Mouse (Mus musculus) MEL (cell line): ENCODE results near the gene Gm17402. TPM values are rescaled to one million over a fixed set of nuclear protein-coding genes. Genes with fewer than 3 reads are reported as not detected.

Experiments used
- DNase-seq: peaks from one replicate; pipeline ENCODE4 v3.0.0; 2011; ENCODE audit warnings: low read depth, low spot score
- H3K27ac ChIP-seq: 2 replicates; pipeline ENCODE4 v1.5.1; 2012; ENCODE audit warnings: low read depth, mild to moderate bottlenecking, control low read depth, low read length, moderate library complexity; ENCODE audit not compliant: control insufficient read depth
- H3K27me3 ChIP-seq, 2 experiments: fragments of 150-350 bp in 1 of 2; sonication (generic) in 1 of 2; 2 replicates each; pipeline ENCODE4 v1.6.1; 2012; ENCODE audit warnings: low read length in 2 of 2, mild to moderate bottlenecking in 2 of 2, improper control_type of control experiment in 1 of 2, moderate library complexity in 1 of 2; ENCODE audit not compliant: insufficient read depth in 2 of 2, control insufficient read depth in 1 of 2
- H3K36me3 ChIP-seq, 2 experiments: 2 replicates each; pipeline ENCODE4 v1.6.1; 2012 to 2014; ENCODE audit warnings: low read length in 2 of 2, improper control_type of control experiment in 1 of 2, inconsistent platforms in 1 of 2, mild to moderate bottlenecking in 1 of 2; ENCODE audit not compliant: insufficient read depth in 2 of 2, control insufficient read depth in 1 of 2
- H3K4me1 ChIP-seq, 2 experiments: fragments of 150-350 bp in 1 of 2; sonication (generic) in 1 of 2; 2 replicates each; pipeline ENCODE4 v1.6.1; 2012; ENCODE audit warnings: low read length in 2 of 2, improper control_type of control experiment in 1 of 2, mild to moderate bottlenecking in 1 of 2; ENCODE audit not compliant: insufficient read depth in 2 of 2, control insufficient read depth in 1 of 2
- H3K4me3 ChIP-seq, 2 experiments: fragments of 150-350 bp in 1 of 2; sonication (generic) in 1 of 2; 2 replicates each; pipeline ENCODE4 v1.5.1; 2012; ENCODE audit warnings: low read depth in 2 of 2, low read length in 2 of 2, mild to moderate bottlenecking in 2 of 2, moderate library complexity in 2 of 2, control low read depth in 1 of 2, improper control_type of control experiment in 1 of 2; ENCODE audit not compliant: control insufficient read depth in 1 of 2, insufficient read depth in 1 of 2
- H3K79me2 ChIP-seq: 2 replicates; pipeline ENCODE4 v1.6.1; 2012; ENCODE audit warnings: mild to moderate bottlenecking, low read length, moderate library complexity; ENCODE audit not compliant: control insufficient read depth, poor library complexity, insufficient read depth
- H3K9ac ChIP-seq: 2 replicates; pipeline ENCODE4 v1.6.1; 2012; ENCODE audit warnings: low read depth, mild to moderate bottlenecking, control low read depth, low read length, moderate library complexity; ENCODE audit not compliant: control insufficient read depth, poor library complexity, severe bottlenecking
- H3K9me3 ChIP-seq: fragments of 150-350 bp; sonication (generic); replicated peaks from 2 replicates; pipeline ENCODE4 v1.6.1; 2012; ENCODE audit warnings: mild to moderate bottlenecking, low read length, improper control_type of control experiment, moderate library complexity; ENCODE audit not compliant: insufficient read depth
- CHD2 ChIP-seq: IDR thresholded peaks from 2 replicates; pipeline ENCODE4 v1.6.1; 2011; ENCODE audit warnings: low read length, improper control_type of control experiment
- E2F4 ChIP-seq: IDR thresholded peaks from 2 replicates; pipeline ENCODE4 v1.6.1; 2011; ENCODE audit warnings: low read depth, low read length, improper control_type of control experiment, borderline replicate concordance
- EP300 ChIP-seq, 2 experiments: IDR thresholded peaks; 2 replicates each; pipeline ENCODE4 v1.6.1; 2011; ENCODE audit warnings: improper control_type of control experiment in 2 of 2, low read length in 2 of 2, low read depth in 1 of 2, mild to moderate bottlenecking in 1 of 2
- ETS1 ChIP-seq: IDR thresholded peaks from 2 replicates; pipeline ENCODE4 v1.6.1; 2012; ENCODE audit warnings: low read depth, mild to moderate bottlenecking, inconsistent platforms, low read length, improper control_type of control experiment, moderate library complexity
- GABPA ChIP-seq: IDR thresholded peaks from 2 replicates; pipeline ENCODE4 v1.6.1; 2012; ENCODE audit warnings: low read depth, mild to moderate bottlenecking, inconsistent platforms, low read length, improper control_type of control experiment, moderate library complexity
- HCFC1 ChIP-seq: IDR thresholded peaks from 2 replicates; pipeline ENCODE4 v1.6.1; 2012; ENCODE audit warnings: low read depth, mild to moderate bottlenecking, inconsistent platforms, low read length, improper control_type of control experiment, moderate library complexity
- MAFK ChIP-seq: IDR thresholded peaks from 2 replicates; pipeline ENCODE4 v1.6.1; 2011; ENCODE audit warnings: low read depth, mild to moderate bottlenecking, low read length, improper control_type of control experiment, borderline replicate concordance
- MAX ChIP-seq: IDR thresholded peaks from 2 replicates; pipeline ENCODE4 v1.6.1; 2011; ENCODE audit warnings: low read length, improper control_type of control experiment
- MAZ ChIP-seq: IDR thresholded peaks from 2 replicates; pipeline ENCODE4 v1.6.1; 2012; ENCODE audit warnings: low read depth, mild to moderate bottlenecking, inconsistent platforms, low read length, improper control_type of control experiment
- MEF2A ChIP-seq: IDR thresholded peaks from 2 replicates; pipeline ENCODE4 v1.6.1; 2014; ENCODE audit warnings: low read depth, mild to moderate bottlenecking, inconsistent platforms, low read length, improper control_type of control experiment; ENCODE audit not compliant: poor library complexity, insufficient replicate concordance, severe bottlenecking; ENCODE audit errors: extremely low read depth
- NELFE ChIP-seq: IDR thresholded peaks from 2 replicates; pipeline ENCODE4 v1.6.1; 2011; ENCODE audit warnings: low read depth, low read length, improper control_type of control experiment
- NRF1 ChIP-seq: IDR thresholded peaks from 2 replicates; pipeline ENCODE4 v1.6.1; 2014; ENCODE audit warnings: low read depth, mild to moderate bottlenecking, inconsistent platforms, low read length, improper control_type of control experiment, moderate library complexity; ENCODE audit not compliant: poor library complexity, insufficient read depth, severe bottlenecking
- POLR2A ChIP-seq, 2 experiments: IDR thresholded peaks; 2 replicates each; pipeline ENCODE4 v1.6.1; 2011 to 2012; ENCODE audit warnings: low read length in 2 of 2, mild to moderate bottlenecking in 2 of 2, control low read depth in 1 of 2, improper control_type of control experiment in 1 of 2, low read depth in 1 of 2, moderate library complexity in 1 of 2; ENCODE audit not compliant: control insufficient read depth in 1 of 2, insufficient read depth in 1 of 2, poor library complexity in 1 of 2
- POLR2AphosphoS2 ChIP-seq: IDR thresholded peaks from 2 replicates; pipeline ENCODE4 v1.6.1; 2011; ENCODE audit warnings: low read length, improper control_type of control experiment
- RAD21 ChIP-seq: IDR thresholded peaks from 2 replicates; pipeline ENCODE4 v1.6.1; 2011; ENCODE audit warnings: mild to moderate bottlenecking, low read depth, low read length, improper control_type of control experiment
- SMC3 ChIP-seq: IDR thresholded peaks from 2 replicates; pipeline ENCODE4 v1.6.1; 2011; ENCODE audit warnings: low read depth, low read length, improper control_type of control experiment
- TBP ChIP-seq: IDR thresholded peaks from 2 replicates; pipeline ENCODE4 v1.8.0; 2011; ENCODE audit warnings: low read depth, low read length, improper control_type of control experiment
- TCF12 ChIP-seq: IDR thresholded peaks from 2 replicates; pipeline ENCODE4 v1.6.1; 2014; ENCODE audit warnings: low read depth, mild to moderate bottlenecking, inconsistent platforms, low read length, improper control_type of control experiment, moderate library complexity
- ZC3H11A ChIP-seq: IDR thresholded peaks from 2 replicates; pipeline ENCODE4 v1.6.1; 2012; ENCODE audit warnings: low read depth, mild to moderate bottlenecking, inconsistent platforms, low read length, improper control_type of control experiment
- ZNF384 ChIP-seq: IDR thresholded peaks from 2 replicates; pipeline ENCODE4 v1.6.1; 2012; ENCODE audit warnings: low read depth, mild to moderate bottlenecking, inconsistent platforms, low read length, improper control_type of control experiment
- polyA plus RNA-seq, 2 experiments: library from polyadenylated mRNA; stranded (reverse) in 1 of 2; unstranded in 1 of 2; fragments of >175 nt in 1 of 2; fragments of >200 nt in 1 of 2; gene quantifications; 2 replicates each; pipeline versions ENCODE4 v1.2.1 to v1.2.4; 2012; ENCODE audit warnings: low replicate concordance in 2 of 2, low read depth in 1 of 2; ENCODE audit not compliant: insufficient read length in 2 of 2, insufficient read depth in 1 of 2, missing spikeins in 1 of 2
- total RNA-seq: library from RNA; depleted of rRNA; stranded (reverse); fragments of 300-350 nt; gene quantifications from 2 replicates; pipeline ENCODE4 v1.2.3, GENCODE M21; 2012

The Gm17402 gene
- total and polyA plus RNA-seq, 3 experiments: not detected

- Histone ChIP-seq H3K36me3 (peaks cover 0 to 2% of the 10 kb centered on the region in 2 experiments; a peak in 1 of 4 replicates), H3K79me2 (no peaks in the 10 kb centered on the region), H3K27ac (no peak overlapping the region), H3K4me1 (no peaks in the 10 kb centered on the region; a peak in 1 of 4 replicates), H3K9ac (no peak overlapping the region), H3K27me3 (no peaks in the 10 kb centered on the region), H3K9me3 (no peaks in the 10 kb centered on the region), H3K4me3 (no peak overlapping the region)
- no peak for DNase-seq
- no peak for TF ChIP-seq TBP
- no peak for TF ChIP-seq MAX
- TF ChIP-seq POLR2AphosphoS2: no peak
- no peak for TF ChIP-seq E2F4
- no peak for TF ChIP-seq RAD21
- no peak for TF ChIP-seq HCFC1
- no peak for TF ChIP-seq NRF1
- TF ChIP-seq MAFK: no peak
- no peak for TF ChIP-seq MEF2A
Measured at GRCm38 (mm10) chr3:67340921-67341320, 34.0 kb downstream of the Gm17402 start.

- H3K4me1 ChIP-seq: no peaks in the 10 kb centered on the region; a peak in 1 of 4 replicates
- TF ChIP-seq TCF12 (peak; percentile 49; the same call in 1 of the 2 replicates), EP300 (IDR thresholded peaks at IDR 0.05; ENCODE audit: low read depth in 1 of 2, low read length in 2 of 2) (no peak), ZNF384 (no peak), TBP (no peak), CHD2 (no peak), ETS1 (peak; percentile 44; the same call in 1 of the 2 replicates)
- H3K79me2 ChIP-seq: no peaks in the 10 kb centered on the region
- H3K27ac ChIP-seq: no peak overlapping the region
- H3K9me3 ChIP-seq: no peaks in the 10 kb centered on the region
- no peak overlapping the region for H3K9ac ChIP-seq
- no peak overlapping the region for H3K4me3 ChIP-seq
- H3K36me3 ChIP-seq: peaks cover 0 to 2% of the 10 kb centered on the region in 2 experiments; a peak in 1 of 4 replicates
- peak; percentile 47 for DNase-seq
- H3K27me3 ChIP-seq: no peaks in the 10 kb centered on the region
Measured at GRCm38 (mm10) chr3:67339558-67339957, 35.4 kb downstream of the Gm17402 start.

DNA sequence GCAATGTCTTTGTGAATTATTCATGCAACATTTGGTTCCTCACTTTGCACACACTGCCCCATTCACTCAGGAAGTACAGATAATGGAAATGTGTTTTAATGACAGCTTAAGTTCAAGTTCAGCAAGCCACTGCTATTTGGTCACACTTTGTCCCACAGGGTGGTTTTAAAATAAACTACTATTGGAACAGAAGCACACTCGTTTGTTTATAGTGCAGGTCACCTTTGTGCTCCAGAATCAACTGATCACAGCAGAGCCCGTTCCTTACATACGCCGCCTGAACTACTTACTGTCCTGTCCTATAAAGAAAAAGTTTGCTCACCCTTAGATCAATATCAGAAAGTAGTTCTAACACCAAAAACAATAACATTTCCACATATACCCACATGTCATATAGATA, 52.5 kb downstream of the Gm17402 start:
- TF ChIP-seq POLR2A (IDR thresholded peaks at IDR 0.05; ENCODE audit: control insufficient read depth in 1 of 2, insufficient read depth in 1 of 2, low read depth in 1 of 2, low read length in 2 of 2, poor library complexity in 1 of 2) (no peak), MEF2A (no peak), SMC3 (no peak), NELFE (no peak), NRF1 (no peak), MAZ (no peak), ETS1 (no peak), POLR2AphosphoS2 (no peak), GABPA (no peak), ZC3H11A (no peak), TBP (no peak)
- no peaks in the 10 kb centered on the region for H3K27me3 ChIP-seq
- no peaks in the 10 kb centered on the region for H3K4me1 ChIP-seq

More for the DNA sequence above, 52.5 kb downstream of the Gm17402 start:
- H3K79me2 ChIP-seq: no peaks in the 10 kb centered on the region
- no peaks in the 10 kb centered on the region for H3K9me3 ChIP-seq
- no peak for DNase-seq
- no peak overlapping the region for H3K9ac ChIP-seq
- H3K27ac ChIP-seq: no peak overlapping the region
- peaks cover 0 to 2% of the 10 kb centered on the region in 2 experiments; a peak in 1 of 4 replicates for H3K36me3 ChIP-seq
- H3K4me3 ChIP-seq: no peak overlapping the region
